Mouse (Mus musculus): ENCODE measurements at regions not wholly inside any gene's neighbourhood (a gene's known extent, or its start where the extent isn't known, plus 50 kb on each side); places are given as distances from the start of the nearest gene placed in this dataset.
A peak's percentile ranks its signal among the peaks of the same experiment; 100 is the strongest.

DNA sequence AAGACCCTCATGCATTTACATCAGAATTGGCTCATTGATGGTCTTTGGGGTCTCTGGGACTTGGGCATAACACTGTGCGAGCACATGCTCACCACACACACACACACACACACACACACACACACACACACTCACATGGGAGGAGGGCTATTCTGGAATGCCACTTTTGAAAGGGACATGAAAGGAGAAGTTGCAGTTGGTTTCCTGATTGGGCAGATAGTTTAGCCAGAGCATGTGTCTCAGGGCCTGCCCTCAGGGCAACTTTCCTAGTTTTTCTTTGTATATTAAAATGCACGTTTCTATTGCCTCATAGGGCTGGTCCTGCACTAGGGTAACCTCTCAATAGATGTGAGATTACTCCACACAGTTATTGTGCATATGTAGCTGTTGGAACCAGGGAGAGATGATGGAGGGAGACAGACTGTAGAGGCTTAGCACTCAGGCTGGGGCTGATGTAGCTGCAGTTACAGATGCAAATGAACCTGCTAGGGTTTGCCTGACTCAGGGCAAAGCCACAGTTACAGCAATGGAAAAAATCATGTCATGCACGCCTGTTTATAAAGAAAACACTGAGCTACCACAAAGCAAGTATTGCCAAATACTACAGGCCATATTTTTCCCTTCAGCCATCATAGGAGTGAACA, 115.3 kb upstream of the Arhgap28 start:
- DNase-seq (ENCODE audit: extremely low spot score in 1 of 2, low spot score in 1 of 2), result no peak

DNA sequence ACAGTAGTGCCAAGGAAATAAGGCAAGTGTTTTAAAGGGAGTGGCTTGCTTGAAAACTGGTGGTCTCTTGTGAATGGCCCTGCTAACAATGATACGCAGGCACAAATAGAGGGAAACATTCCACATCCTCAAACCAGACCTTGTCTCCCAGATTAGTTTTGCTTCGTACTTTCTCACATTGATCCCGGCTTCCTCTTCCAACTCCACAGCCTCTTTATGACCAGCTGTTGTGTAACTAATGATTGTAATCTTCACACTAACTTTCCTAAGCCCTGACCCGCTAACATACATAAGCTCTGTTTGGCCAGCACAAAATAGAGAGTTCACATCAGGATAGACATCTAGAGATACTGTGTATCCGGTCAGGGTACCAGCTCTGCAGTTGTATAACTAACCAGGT, 116.3 kb upstream of the Arhgap28 start:
- DNase-seq (ENCODE audit: extremely low spot score in 1 of 2, low spot score in 1 of 2), result no peak

DNA sequence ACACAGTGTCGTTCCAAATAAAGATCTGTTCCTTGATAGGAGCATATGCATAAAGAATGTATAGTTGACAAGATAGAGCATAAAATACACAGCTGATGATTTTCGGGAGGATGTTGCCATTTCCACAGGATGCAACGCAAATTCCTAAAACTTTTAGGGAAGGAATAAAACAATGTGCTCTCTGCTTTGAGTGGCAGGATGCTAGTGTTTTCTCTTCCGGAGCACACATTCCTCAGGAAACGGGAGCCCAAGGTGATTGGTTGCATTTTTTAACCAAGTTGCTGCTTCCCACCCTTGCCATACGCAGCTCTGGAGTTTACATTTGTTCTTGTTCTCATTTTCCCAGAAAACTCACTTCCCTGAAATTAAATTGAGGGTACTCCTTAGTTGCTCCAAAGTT, 116.8 kb upstream of the Arhgap28 start:
- DNase-seq (ENCODE audit: extremely low spot score in 1 of 2, low spot score in 1 of 2), result no peak

DNA sequence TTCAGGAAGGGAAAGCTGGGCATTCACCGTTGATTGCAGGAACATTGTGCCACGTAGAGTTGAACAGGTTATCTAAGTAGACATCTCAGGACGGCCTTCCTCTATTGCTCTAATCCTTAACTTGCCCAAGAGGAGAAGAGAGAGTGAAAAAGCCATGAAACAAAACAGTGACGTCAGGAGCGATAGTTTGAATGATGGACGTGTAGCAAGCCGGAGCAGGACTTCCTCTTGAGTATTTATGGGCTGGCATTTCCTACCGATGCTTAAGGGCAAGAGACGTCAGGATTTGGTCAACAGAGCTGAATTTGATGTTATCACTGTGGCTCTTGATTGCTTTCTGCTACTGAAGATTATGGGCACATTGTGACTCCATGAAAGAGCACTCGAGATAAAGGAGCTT, 130.5 kb upstream of the Arhgap28 start:
- no peak for DNase-seq (ENCODE audit: extremely low spot score in 1 of 2, low spot score in 1 of 2)

DNA sequence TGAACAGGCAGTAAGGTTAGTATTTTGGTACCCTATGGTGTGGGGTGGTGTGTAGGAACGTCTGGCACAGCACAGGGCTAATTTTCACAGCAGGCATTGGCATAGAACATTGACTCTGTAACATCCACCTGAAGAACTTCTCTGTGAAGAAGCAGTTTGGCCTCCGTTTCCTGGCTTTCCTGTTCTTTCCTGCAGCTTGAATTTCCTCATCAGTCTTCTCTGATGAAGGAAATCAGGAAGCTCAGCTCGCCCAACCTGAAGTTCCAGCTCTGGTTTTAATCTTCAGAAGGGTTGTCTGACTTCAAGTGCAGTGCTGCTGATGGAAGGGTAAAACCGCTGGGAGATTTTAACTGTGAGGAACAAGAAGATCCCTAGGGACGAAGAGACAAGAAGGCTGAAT, 131.5 kb upstream of the Arhgap28 start:
- no peak for DNase-seq (ENCODE audit: extremely low spot score in 1 of 2, low spot score in 1 of 2)

DNA sequence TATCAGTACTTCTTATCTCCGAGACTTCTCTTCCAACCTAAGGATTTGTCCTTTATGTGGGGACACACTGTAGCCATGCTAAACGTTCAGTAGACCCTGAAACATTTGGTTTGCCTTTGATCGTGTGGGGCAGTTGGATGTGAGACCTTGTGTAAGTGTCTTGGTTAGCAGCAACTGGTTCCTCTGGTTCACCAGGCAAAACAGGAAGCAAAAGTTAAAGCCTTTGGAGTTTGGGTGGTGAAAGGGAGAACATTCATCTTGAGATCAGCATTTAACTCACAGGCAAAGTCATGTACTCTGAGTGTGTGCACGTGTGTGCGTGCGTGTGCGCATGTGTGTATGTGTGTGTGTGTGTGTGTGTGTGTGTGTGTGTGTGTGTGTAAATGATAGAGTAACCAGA, 130.3 kb upstream of the L3mbtl4 start:
- DNase-seq (ENCODE audit: extremely low spot score in 1 of 2, low spot score in 1 of 2), result no peak

DNA sequence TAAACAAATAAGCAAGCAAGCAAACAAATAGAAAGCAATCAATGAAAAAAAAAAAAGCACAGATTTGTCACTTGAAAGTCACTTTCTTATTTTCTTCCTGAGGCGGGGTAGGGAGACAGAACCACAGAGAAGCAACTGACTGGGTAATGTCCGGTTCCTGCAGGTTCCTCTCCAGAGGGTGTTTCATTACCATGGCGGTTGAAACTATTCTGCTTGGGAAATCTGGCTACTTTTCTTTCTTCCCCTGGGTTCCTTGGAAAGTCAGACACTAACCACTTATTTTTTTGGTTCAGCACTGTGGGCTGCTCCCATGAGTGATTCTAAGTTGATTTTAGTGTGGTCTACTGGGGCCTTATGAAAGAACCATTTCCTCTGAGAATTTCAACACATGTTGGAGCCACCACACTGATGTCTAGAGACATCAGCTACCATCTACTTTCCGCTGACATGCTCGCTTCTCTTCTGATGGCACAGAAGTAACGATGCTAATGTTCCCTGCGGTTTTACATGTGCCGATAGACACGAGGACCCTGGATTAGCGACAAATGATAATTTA, 124.3 kb upstream of the L3mbtl4 start:
- no peak for DNase-seq (ENCODE audit: extremely low spot score in 1 of 2, low spot score in 1 of 2)

DNA sequence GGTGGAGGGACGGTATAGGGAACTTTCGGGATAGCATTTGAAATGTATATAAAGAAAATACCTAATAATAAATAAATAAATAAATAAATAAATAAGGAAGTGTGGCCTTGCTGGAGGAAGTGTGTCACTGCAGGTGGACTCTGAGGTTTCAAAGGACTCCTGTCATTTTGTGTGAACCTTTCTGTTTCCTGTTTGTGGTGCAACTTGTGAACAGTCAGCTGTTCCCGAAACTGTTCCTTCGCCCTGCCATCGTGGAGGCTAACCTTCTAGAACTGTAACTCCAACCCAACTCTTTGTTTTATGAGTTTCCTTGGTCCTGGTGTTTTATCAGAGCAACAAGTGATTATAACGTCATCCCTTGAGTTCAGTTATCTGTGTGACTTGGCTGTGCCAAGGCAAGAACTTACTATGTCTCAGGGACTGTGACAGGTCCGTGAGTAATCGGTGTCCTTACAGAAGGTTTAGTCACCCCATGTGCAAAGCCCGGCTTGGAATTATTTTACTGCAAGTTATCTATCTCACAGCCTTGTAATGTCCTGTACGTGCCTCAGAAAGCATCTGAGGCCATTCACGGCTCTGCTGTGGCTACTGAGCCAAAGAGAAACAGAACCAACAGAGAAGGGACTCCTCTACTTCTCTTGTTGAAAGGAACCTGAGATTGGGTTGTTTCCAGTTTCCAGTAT, 121.0 kb upstream of the L3mbtl4 start:
- DNase-seq (ENCODE audit: extremely low spot score in 1 of 2, low spot score in 1 of 2), result no peak

DNA sequence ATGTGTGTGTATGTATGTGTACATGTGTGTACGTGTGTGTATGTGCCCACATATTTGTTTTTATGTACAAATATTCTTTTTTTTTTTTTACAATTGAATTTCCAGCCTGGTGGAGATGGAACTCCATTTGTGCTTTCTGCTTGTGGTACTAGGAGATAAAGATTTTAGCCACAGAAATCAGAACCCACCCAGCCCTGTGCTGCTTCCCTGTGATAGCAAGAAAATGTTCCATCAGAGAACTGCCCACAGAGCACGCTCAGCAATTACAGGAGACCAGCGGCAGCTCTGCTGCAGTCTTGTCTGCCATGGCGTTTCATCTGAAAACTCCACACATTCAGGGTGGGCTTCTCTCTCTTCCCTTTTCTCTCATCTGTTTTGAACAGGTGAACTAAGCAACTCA, 118.7 kb upstream of the L3mbtl4 start:
- DNase-seq (ENCODE audit: extremely low spot score in 1 of 2, low spot score in 1 of 2), result no peak

DNA sequence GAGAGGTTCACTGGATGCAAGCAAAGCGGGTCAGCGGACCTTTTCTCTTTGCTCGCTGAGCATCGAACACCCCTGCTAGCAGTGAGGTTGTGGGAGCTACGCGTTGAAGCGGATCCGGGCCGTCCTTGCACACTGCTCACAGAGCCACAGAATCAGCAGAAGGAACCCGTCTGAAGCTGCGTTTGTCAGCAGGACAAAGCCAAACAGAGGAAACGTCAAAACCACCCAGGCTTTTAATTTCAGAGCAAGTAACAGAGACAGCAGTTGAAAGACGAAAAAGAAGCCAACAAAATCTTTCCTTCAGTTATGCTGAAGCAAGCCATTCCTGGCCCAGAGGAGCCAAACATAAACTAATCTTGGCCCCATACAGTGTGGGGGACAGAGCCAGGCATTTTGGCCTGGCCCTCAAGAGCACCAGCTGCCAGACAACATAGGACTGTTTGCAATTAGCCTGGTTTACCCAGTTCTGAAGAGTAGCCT, 115.4 kb upstream of the L3mbtl4 start:
- DNase-seq (ENCODE audit: extremely low spot score in 1 of 2, low spot score in 1 of 2), result no peak

DNA sequence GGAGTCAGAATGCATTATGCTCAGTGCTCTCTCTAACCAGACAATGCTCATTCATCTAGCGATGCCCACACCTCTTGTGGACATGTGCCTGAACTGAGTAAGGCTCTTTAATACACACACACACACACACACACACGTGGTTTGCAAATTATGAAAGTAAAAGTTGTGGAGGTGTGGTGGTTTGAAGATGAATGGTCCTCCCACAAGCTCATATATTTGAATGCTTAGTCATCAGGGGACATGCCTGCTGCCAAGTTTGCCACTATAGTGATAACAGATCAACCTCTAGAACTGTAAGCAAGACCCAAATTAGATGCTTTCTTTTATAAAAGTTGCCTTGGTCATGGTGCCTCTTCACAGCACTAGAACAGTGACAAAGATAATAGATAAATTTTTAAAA, 112.5 kb upstream of the L3mbtl4 start:
- DNase-seq (ENCODE audit: extremely low spot score in 1 of 2, low spot score in 1 of 2), result no peak

DNA sequence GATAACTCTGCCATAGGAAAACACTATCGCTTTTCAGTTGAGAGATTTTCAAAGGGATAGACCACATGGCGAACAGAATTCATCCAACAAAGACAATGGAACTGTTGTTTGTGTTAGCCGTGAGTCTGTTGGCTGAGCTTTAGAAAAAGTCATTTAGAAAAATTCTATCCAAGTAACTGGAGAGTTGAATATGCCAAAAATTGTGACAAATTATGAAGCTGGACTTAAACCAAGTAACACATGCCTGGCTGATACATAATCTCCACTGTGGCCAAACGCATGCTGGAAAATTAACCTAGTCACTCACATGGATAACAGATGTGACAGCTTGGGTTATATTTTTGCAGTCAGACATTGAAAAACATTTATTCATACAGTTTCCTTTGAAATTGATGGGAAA, 110.1 kb upstream of the L3mbtl4 start:
- DNase-seq (ENCODE audit: extremely low spot score in 1 of 2, low spot score in 1 of 2), result no peak

DNA sequence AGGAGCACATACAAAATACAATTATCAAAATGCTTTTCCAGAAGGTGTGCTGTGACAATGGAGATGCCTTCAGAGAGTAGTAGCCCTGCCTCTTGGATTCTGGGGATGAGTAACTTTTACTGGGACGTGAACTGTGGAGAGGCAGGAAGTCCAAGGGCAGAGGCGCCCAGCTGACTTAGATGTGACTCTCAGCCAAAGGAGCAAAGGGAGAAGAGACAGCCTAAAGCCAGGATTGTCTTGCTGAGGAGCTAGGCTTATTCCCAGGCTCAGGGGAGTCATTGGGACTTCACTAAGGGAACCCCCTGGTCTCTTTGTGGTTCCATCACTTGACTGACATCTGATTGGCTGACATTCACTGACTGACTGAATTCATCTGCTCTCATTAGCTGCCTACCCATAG, 108.9 kb upstream of the L3mbtl4 start:
- no peak for DNase-seq (ENCODE audit: extremely low spot score in 1 of 2, low spot score in 1 of 2)

DNA sequence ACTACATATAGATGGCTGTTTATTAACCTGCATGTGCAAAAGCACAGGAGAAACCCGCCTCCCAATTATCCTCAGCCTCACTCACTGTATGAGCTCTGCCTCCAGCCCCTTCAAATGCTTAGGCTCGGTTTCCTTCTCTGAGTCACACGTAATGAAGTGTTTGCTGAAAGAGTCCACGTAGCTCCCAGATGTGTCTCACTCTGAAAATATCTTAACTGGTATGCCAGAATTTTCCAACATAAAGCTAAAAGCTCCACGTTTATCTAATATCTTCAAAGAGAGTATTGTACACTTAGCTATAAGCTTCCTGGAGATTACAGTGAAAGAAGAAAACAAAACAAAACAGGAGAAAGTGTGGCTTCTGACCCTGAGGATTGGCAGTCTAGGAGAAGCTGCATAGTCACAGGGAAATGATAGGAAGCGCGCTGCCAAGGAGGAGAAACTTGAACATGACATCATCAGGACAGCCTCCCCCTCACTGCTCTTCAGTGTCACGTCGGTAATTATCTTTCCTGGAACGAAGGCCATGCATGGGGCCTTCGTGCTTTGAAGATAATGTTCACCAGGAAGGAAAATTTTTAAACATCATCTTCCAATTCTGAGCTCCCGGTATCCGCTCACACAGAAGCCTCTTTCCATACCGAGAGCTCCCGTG, 108.3 kb upstream of the L3mbtl4 start:
- DNase-seq (ENCODE audit: extremely low spot score in 1 of 2, low spot score in 1 of 2), result no peak

DNA sequence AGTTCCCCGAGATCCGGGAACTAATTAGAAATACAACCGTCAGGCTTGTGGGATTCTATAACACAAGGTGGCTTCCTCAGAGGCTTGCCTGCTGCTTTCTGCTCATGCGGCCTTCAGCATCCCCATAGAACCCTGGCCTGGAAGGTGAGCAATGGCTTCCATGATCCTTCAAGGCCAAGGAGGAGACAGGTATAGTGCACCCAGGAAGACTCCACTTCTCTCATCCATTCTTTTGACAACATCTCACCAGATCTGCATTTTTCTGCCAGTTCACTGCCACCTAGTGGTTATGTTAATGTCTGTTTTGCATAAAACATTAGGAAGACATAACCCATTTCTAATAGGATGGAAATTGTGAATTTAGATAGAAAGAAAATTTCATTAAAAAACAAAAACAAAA, 107.2 kb upstream of the L3mbtl4 start:
- peak in 1 of 2 experiments; percentile 13 for DNase-seq (ENCODE audit: extremely low spot score in 1 of 2, low spot score in 1 of 2)

DNA sequence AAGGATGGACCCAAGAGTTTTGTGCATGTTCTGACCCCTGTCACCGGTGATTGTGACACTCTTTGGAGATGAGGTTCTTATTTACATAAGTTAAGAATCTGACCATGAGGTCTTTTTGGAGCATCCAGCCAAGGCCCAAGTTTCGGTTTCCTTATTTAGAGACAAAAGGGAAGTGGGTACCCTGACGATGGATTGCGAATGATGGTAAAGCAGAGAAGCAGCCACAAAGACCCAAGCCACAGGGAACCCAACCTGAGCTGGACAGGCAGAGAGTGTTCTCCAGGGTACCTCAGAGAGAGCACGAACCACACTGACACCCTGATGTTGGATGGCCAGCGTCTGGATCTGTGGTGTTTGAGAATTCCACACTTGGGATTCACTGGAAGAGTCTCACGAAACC, 100.8 kb upstream of the L3mbtl4 start:
- no peak for DNase-seq (ENCODE audit: extremely low spot score in 1 of 2, low spot score in 1 of 2)

DNA sequence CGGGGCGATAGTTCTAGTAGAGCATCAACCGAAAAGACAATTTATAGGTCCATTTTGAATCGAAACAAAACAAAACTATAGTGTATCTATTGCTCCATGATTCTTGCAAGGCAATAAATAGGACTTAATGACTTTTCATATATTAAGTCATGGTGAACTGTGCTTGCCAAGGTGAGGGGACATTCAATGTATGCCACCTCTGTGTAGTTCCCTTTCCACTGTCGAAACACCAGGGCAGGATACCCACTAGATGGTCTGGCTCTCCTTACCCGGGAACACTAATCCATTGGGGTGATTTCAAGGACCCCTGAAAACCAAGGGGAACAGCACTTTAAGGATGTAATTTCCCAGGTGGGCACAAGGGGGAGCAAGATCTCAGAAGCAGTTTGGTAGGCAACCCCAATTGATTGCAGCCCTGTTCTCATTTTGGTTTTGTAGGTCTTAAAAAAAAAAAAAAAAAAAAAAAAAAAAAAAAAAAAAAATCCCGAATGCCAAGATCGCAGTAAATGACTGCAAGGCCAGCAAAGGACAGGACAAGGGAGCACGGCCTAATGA, 96.9 kb upstream of the L3mbtl4 start:
- DNase-seq (ENCODE audit: extremely low spot score in 1 of 2, low spot score in 1 of 2), result peak; percentile 56 to 77

DNA sequence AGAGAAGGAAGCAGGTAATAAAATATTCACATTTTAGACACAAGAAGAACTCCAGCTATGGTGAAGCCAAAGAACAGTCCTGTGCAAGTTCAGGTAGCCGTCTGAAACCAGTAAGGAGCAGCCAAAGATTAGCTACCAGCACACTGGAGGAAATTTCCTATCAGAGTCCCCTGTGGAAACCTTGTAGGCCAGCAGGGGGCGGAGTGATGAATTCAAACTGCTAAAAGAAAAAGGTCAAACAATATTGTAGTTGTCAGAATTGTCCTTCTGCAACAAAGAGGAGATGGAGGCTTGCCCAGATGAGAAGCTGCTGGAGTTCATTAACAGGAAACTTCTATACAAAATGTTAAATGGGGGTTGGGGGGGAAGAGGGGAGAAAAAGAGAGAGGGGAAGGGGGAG, 95.8 kb upstream of the L3mbtl4 start:
- DNase-seq (ENCODE audit: extremely low spot score in 1 of 2, low spot score in 1 of 2), result peak; percentile 25 to 68

DNA sequence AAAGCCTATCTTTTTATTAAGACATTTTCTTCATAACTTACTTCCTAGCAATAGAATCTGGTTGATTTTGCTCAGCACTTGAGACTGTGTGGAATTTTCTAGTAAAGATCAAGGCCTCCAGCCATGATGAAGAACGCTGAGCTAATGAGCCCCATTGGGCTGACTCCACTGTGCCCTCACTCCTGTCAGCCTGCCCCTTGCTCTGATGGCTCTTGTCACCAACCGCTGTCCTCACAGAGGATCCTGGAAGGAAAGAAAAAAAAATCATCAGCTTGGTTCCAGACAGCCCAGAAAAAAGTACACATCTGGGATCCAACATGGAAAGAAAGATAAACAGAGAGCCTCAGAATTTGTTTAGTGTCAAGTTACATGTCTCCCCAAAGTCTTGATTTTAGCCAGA, 88.2 kb upstream of the L3mbtl4 start:
- no peak for DNase-seq (ENCODE audit: extremely low spot score in 1 of 2, low spot score in 1 of 2)

DNA sequence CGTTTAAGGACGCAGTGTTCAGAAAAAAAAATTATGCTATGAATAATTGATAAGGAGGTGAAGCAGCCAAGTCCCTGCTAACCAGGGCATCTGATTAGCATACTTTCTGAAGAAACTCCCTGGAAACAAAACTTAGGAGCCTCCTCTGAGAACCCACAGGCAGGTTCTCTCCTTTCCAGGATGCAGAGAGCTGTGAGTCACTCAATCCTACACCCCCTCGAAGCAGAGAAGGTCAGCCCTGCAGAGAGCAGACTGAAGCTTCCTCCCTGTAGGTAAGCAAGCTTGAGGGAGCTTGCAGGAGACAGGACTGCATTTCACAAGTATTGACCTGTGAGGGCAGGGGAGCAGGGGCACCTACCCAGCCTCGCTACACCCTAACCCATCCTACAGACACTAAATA, 83.7 kb upstream of the L3mbtl4 start:
- no peak for DNase-seq (ENCODE audit: extremely low spot score in 1 of 2, low spot score in 1 of 2)

DNA sequence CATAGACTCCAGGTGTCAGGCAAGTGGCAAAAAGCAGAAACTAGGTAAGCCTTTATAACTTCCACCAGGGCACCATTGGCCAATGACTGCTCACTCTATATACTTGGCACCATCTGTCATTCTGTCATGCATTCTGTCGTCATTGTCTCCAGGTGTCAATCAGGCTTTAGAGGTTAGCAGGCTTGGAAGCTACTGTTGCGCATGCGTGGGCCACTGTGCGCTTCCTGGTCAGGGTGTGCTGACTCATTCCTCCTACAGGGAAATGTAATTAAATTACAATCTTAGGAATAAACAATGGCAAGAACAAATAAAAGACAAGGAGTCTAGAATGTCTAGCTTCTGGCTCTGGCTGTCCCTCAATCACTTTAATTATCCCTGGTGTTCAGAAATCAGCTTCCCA, 68.1 kb upstream of the L3mbtl4 start:
- no peak for DNase-seq (ENCODE audit: extremely low spot score in 1 of 2, low spot score in 1 of 2)
